Mouse (Mus musculus): ENCODE measurements at regions not wholly inside any gene's neighbourhood (a gene's known extent, or its start where the extent isn't known, plus 50 kb on each side); places are given as distances from the start of the nearest gene placed in this dataset.

DNA sequence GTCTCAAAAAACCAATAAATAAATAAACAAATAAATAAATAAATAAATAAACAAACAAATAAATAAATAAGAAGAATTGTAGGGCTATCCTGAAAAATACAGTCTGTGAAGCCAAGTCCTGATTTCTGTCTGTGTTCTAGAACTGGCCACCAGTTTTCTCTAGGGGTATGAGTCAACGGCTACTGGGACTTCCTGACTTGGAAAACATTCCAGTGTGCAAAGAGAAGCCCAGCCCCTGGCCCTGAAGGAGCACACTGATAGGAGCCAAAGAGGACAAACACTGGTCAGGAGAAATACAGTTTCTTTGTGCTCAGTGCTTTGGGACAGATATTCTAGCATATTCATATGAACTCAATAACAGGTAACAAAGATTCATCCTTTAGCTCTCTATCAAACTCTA, 271.3 kb upstream of the Thbs1 start:
- DNase-seq = no peak

DNA sequence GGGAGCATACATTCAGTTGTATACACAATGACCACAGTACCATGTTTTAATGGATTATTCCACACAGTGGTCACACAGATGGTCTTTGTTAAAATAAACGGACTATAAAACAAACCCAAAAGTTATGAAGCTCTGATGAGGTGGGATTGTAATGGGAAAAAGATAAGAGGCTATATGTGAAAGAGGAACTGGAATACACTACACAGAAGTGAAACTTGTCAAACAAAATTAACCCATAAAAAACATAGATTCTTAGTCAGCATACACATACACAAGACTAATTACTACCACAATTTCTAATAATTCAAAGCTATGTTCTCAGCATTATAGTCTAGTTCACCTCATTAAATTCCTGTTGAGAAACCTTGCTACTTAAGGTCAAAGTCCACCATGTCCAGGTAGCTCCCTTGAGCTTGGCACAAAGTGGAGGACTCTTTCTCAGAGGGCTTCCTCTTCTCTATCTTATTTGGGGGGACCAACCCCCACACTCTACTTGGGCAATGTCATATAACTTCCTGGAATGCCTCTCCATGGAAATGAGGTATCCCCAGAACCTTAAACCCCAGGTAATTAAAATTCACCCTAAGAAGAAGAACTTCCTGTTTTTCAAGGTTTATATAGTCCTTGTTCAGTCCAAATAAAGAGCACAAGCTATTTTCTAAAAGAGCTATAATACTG, 269.2 kb upstream of the Thbs1 start:
- no peak for DNase-seq

DNA sequence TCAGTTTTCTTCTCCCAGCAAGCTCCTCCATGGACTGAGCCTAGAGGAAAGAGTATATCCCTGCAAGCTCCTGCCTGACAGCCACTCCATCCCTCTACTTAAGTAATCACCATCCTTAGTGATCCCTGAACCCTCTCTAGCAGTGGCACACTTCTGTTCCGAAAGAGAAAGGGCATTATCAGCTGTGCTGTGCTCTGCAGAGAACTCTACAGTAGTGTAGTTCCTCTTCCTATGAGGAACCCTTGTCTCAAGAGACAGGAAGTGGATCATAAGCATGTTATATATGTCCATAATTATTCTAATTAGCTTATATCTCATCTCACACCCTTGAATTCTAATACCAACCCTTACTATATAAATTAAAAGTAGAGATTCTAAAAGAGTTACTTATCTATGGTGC, 259.2 kb upstream of the Thbs1 start:
- no peak for DNase-seq

DNA sequence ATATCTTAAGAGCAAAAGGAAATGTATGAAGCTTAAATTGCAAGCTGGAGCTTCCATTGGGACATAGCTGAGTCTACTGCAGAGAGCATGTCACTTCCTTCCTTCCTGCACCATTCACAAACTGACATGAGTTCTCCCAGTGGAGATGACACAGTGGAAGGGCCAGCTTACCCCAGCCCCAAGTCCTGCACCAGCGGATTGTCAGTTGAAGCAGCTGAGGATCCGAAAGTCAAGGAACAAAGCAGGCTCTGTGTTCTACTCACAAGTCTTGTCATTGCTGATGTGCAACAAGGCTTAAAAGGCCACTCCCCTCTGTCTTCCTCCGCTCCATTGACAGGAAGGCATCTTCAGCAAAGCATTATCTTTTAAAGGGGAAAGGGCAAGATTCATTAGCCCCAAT, 249.4 kb upstream of the Thbs1 start:
- DNase-seq = no peak

DNA sequence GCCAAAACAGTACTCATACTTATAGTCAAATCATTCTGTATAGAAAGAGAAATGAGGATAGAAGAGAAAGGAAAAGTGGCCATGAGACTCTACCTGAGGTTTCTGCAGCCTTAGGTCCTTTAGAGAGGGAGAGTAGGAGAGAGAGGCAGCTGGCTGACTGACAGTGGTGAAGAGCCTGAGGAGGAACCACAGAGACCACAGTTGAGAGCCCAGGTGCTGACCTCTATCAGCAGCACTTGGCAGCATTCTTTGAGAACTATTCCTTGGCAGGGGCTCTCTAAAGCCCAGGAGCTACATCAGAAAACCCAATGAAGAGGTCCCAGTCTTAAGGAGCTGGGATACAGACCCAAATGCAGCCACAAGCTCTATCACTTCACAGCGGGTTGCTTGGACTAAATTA, 246.6 kb upstream of the Thbs1 start:
- DNase-seq = no peak

DNA sequence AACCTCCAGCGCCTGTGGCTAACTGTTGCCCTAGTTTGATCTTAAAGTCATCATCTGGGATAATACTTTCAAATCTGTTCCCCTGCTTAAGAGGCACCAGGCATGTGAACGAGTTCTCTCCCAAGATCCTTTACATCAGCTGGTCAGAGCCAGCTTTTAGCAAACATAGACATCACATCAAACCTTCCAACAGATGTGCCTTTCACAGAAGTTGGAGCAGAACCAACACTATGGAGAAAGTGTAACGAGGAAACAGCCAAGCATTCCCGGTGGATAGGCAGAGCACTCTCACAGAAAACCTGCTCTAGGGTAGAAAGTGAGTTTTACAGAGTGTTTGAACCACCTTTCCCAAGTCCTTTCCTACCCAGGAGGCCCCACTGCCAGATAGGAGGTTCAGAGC, 244.7 kb upstream of the Thbs1 start:
- no peak for DNase-seq

DNA sequence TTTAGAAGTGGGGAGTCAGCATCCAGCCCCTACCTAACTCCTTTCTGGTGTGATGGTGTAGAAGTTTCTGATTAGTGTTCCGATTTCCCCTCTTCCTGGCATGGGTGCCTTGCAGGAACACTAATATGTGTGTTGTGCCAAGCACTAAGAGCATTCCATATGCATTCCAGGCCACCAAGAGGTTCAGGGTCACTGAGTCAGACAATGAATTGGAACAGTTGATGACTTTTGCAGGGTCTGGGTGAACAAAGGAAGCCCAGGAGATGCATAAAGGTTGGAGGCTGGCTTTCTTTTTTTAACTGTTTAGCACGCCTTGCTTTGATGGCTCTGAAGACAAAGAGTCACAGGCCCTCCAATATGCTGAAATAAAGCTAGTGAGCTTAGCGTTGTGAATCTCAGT, 244.3 kb upstream of the Thbs1 start:
- no peak for DNase-seq

DNA sequence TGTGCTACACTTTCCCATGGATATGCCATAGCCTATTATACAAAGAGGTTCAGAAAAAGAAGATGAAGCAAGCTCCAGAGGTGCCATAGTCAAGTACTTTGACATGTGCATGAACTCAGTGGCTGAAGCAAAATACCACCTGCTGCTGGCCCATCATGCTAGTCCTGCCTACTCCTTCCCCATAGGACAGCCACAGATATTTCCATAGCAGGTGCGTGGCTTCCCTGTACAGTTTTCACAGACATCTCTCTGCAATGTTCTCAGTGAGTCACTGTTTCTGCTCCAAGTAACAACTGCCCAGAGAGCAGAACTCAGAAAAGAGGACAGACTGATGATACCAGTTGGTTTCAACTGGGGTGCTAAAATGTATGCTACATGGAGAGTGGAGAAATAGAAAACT, 242.8 kb upstream of the Thbs1 start:
- no peak for DNase-seq

DNA sequence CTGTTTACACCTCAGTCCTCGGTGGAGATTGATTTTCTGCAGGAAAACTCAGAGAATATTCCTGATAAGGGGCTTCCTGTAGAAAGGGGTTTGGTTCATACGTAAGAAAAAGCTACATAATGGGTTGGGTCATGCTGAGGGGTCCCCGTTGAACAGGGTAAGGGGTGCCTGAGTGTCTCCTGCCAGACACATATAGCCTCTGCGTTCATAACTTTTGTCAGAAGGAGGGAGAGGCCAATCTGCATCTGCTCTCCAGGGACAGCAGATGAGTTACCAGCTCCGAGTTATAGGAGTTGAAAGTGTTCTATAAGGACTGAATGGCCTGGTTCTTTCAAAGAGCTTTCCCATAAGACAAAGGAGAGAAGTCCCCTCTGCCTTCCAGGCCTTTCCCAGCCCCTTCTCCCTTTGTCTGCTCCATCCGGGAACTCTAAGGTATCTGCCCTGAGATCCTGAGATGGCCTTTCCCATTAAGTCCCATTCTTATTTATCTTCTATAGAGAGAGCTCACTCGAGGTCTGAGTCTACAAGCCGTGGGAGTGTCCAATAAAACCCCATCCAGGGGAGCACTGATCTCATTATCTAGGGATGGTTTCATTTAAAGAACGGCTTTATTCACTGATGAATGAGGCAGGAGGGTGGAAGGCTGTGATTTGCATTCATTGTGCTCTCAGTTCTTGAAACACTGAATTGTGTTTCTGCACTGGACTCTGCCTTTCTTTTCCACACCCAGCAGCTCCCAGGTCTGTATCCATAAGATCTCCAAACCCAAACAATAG, 240.0 kb upstream of the Thbs1 start:
- no peak for DNase-seq

DNA sequence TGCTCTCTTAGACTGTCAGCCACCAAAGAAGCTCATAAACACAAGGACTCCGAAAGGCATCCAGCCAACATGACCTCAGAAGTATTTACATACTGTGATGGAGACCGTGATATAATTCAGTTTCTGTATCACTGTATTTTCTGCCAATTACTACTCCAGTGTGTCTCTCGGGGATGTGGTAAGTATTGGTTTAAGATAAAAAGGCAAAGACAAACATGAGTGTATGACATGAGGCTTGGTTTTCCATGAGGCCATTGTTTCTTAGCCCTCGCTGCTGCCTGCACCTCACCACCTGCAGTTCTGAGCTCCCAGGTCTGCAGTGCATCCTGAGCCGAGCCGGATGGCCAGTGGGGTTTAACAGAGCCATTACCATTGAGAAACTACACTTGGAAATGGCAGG, 233.9 kb upstream of the Thbs1 start:
- no peak for DNase-seq

DNA sequence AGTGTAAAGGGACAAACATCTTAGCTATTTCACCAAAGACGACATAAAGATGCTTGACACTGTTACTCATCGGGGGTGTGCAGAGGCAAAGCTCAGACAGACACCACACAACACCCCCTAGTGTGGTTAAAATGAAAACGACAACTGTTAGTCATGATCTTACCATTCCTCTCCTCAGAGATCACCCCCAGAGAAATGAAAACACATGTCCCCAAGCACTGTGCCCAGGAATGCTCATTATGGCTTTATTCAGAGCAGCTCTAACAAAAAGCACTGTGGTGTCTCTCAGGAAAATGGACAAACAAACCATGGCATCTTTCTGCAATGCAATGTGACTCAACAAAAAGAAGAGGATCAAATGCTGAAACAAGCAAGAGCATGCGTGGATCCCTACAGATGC, 229.5 kb upstream of the Thbs1 start:
- no peak for DNase-seq

DNA sequence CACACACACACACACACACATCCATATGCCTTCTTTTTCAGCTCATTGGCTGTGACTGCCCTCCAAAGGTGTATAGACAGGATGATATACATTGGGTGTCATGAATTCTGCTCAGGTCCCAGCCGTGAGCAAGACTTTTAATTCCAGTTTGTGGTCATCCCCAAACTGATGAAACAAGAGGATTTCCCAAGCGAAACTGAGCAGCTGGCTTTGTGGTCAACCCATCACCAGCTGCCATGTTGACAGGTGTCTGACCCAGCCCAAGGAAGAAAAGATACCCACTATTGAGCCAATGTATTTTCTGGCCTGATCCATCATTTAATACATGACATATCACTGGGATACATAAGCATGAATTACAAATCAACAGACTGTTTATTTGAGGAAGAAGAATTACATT, 228.8 kb upstream of the Thbs1 start:
- DNase-seq = no peak

DNA sequence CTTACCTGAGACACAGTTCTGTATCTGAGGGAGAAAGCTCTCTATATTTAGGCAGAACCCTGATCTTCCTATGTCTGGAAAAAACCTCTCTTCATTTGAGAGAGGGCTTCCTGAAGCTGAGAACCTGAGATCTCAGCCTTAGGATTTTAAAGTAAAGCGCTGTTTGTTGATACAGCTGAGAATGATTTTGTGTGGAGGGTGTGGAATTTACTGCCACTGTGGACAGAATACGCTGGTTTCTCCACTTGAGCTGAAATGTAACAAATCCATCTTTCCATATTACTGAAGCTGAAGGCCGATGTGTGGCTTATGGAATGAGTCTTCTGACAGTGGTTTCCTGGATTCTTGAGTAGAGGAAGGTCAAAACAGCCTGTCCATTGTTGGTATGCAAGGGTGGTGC, 225.2 kb upstream of the Thbs1 start:
- no peak for DNase-seq

DNA sequence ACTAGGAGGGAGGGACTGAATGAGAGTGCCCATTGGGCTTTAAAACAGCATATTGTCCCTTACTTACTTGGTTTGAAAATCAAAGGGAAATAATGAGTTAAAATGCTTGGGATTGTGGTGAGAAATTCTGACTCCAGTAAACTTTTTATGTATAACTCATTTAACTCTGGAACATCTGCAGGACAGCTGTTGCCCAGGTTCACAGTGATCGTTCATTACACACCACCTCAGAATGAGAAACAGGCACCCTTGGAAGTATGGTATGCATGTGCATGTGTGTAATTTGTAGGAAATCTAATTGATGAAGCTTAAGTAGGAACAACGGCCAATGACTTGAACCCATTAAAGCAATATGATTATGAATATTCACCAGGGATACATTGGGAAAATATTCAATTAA, 210.4 kb upstream of the Thbs1 start:
- no peak for DNase-seq

DNA sequence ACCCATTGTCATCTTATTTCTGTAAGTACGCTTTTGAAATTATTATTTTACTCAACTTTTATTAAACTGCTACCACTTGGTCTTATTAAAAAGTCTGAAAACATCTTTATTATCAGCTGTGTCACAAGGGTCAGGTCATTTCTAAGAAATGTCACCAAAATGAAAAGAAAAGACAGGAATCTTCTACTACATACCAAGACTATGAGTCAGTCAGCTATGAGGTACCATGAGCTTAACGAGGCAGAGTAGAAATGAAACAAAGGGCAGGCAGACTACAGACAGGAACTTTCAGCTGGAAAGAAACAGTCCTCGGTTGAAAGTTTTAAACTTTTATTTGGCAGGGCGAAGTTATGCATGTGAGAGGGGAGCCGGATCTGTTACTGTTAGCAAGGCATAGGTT, 208.8 kb upstream of the Thbs1 start:
- DNase-seq = no peak

DNA sequence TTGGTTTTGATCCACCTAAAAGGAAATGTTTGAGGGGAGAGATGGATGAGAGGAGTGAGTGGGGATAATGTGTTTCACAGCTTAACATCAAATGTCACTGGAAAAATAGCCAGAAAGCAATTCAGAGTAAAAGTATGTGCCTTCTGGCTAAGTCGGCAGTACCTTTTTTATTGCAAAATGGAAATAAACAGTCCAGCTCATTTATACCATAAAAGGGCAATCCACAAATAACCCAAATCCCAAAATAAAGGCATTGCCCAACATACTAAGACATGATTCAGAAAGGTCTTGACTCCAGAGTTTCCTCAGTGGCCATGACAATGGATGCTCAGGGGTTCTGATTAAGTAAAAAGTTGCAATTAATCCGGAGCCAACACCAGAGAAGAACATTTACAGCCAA, 208.0 kb upstream of the Thbs1 start:
- DNase-seq = no peak

DNA sequence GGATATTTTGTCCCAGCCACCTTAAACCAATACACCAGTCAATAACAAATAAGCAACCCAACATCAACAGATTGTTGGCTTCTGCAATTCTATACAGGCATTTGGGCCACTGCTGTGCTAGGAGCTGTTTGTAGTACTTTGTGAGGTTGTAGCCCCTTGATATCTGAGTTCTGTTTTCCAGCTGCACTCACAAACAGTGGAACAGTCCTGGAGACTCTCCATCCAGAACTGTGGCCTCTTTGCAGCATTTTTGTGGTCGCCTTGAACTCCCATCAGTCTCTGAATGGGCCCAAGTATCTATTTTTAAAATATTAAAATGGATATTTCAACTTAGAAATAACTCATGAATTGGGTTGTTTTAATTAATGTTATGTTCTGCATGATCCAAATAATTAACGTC, 205.2 kb upstream of the Thbs1 start:
- no peak for DNase-seq

DNA sequence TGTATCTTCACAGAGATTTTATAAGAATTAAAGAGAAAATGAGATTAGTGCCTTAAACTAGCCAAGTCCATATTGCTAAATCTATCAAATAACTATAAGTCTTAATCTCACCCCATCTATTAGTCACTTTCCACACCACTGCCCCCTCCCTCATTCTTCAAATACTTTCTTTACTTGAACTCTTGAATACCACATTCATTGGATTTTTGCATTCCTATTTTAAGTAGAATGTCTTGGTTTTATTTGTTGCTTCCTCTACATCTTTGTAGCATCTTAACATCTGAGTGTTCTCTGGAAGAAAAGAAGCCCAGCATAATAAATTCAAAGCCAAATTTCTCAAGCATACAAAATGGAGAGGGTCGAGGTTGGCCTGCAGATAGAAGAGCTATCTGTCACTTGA, 200.9 kb upstream of the Thbs1 start:
- no peak for DNase-seq

DNA sequence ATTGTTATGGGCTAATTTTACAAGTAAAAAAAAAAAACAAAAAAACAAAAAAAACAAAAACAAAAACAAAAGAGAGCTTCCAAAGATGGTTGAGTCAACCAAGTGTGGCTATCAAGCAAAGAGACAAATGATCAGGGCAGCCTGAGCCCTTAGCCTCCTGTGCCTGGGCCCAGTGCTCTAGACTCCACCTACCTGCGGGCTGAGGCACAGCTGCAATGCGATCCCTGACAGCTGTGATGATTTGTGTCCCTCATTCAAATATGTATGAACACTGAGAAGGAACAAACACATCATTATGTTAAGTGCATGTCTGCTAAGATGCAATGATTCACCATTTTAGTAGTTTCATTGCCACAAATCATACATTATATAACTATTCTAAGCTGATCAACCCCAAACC, 199.0 kb upstream of the Thbs1 start:
- DNase-seq = no peak

DNA sequence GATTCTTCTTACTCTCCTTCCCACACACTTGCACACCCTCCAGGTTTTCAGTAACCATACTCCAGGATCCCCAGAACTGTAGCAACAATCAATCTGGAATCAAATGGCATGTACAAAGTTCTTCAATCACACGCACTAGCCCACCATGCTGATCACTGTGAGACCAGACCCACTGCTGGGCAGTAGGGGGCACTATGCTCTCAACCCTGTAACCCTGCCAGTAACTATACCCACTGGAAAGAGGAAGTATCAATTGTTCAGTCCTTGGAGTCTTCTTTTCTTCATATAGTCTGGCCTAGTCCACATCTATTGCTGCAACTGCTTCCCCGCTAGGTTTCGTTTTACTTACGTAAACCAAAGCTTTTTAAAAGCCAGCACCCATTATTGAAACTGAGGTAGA, 197.8 kb upstream of the Thbs1 start:
- no peak for DNase-seq

DNA sequence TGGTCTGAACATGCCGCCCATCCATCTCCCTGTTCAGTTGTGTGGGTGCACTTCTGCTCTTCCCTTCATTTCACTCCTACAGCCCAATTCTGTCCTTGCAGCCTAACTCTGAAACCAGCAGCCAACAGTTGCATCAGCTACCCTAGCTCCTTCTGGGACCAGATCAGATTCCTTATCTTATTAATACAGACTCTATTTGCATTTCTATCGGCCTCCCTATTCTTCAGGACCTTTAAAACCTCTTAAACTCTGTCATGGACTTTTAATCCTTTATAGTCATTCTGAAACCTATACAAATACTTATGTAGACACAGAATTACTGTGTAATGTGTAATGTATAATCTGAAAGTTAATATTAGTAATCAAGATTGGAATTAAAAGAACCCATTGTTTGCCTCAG, 195.9 kb upstream of the Thbs1 start:
- DNase-seq = no peak

DNA sequence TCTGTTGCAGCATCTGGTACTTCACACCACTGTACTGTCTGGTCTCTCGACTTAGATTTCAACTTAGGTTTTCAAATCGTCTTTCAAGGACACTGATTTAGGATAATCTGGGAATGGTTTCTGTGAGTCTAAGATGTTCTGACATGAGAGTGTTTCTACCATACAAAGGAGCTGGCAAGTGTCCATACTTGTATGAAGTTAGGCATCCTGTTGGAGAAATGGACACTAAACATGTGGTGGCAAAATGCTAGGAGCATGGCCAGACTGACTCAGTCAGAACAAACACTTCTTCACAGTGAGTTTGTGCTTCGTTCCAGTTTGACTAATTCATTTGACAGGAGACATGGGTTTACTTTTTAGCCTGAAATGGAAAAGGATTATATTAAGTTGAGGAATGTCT, 194.5 kb upstream of the Thbs1 start:
- no peak for DNase-seq

DNA sequence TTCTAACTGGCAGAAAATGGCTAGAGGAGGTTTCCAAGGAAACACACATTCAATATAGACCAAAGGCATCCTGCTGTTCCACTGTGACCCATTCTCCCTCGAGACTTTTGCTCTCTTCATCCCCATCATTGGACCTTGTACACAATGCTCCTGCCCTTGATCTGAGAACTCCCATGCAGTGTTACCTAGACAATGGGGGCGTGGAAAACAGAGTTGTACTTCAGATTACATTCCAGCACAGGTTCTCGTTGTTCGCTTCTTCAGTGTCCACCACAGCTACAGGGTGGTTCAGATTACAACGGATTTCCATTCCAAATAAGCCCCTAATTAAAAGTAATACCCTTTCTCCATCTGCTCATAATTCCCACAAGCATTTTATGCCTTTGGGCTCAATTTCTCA, 186.8 kb upstream of the Thbs1 start:
- no peak for DNase-seq

DNA sequence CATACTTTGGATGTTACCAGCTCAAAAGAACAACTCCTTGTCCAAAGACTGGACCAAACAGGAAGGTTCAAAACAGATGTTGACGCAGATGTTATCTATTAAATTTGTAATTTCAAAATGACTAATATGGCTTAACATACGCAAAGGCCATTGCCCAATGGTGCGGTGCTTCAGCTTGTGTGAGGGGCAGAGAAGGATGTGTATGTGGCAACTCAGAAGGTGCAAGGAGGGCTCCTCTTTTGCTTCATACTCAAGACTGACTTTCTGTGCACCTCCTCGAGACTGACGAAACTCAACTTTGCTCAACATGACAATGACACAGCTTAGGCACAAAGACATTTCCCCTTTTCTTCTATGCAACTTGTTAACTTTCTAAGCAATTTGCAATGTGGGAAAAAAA, 186.3 kb upstream of the Thbs1 start:
- no peak for DNase-seq

DNA sequence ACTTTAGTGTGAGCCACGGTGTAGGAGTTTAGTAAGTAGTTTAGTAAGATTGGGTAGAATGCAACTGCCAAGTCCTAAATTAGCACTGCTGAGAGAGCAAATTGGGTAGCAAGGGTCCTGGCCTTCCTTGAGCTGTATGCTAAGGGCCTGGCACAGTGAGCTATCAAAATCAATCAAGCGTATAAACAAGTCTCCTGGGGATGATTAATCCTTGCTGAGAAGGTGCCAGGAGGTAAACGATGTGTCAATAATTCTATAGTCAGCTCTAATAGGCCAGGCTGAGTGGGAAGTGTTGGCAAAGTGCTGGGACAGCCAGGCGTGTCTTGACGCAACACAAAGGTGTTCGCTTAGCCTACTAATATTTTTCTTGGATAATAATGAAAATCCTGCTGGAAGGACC, 183.6 kb upstream of the Thbs1 start:
- DNase-seq = no peak

Data from cerebellum, adult 18-20 months (tissue).